Mouse (Mus musculus) erythroblast, embryonic 14.5 days (primary cell): ENCODE measurements around the gene Sprn. TPM values are rescaled to one million over a fixed set of nuclear protein-coding genes. Genes with fewer than 3 reads are reported as not detected.

Source experiments
- H3K27me3 ChIP-seq: 2 replicates; pipeline ENCODE4 v1.6.1; 2012; ENCODE audit warnings: inconsistent platforms; ENCODE audit not compliant: control insufficient read depth
- H3K36me3 ChIP-seq: 2 replicates; pipeline ENCODE4 v1.6.1; 2012; ENCODE audit warnings: mild to moderate bottlenecking, inconsistent platforms; ENCODE audit not compliant: control insufficient read depth
- H3K4me1 ChIP-seq: 2 replicates; pipeline ENCODE4 v1.6.1; 2012; ENCODE audit warnings: inconsistent platforms; ENCODE audit not compliant: control insufficient read depth
- H3K4me3 ChIP-seq: replicated peaks from 2 replicates; pipeline ENCODE3; 2012; ENCODE audit warnings: moderate library complexity, mild to moderate bottlenecking, inconsistent platforms
- H3K9me3 ChIP-seq: 2 replicates; pipeline ENCODE4 v1.6.1; 2012; ENCODE audit warnings: low read length, inconsistent platforms, mixed read lengths; ENCODE audit not compliant: control insufficient read depth
- GATA1 ChIP-seq: IDR thresholded peaks from 2 replicates; pipeline ENCODE4 v1.6.1; 2012; ENCODE audit warnings: low read length, inconsistent platforms, mixed read lengths
- TAL1 ChIP-seq: IDR thresholded peaks from 3 replicates; pipeline ENCODE4 v1.6.1; 2012; ENCODE audit warnings: low read length, inconsistent platforms, mixed read lengths
- polyA plus RNA-seq: library from polyadenylated mRNA; stranded (reverse); fragments of >175 nt; gene quantifications from 2 replicates; pipeline ENCODE4 v1.2.3, GENCODE M21; 2012

Sprn gene
- polyA plus RNA-seq, 1 experiment: not detected

DNA sequence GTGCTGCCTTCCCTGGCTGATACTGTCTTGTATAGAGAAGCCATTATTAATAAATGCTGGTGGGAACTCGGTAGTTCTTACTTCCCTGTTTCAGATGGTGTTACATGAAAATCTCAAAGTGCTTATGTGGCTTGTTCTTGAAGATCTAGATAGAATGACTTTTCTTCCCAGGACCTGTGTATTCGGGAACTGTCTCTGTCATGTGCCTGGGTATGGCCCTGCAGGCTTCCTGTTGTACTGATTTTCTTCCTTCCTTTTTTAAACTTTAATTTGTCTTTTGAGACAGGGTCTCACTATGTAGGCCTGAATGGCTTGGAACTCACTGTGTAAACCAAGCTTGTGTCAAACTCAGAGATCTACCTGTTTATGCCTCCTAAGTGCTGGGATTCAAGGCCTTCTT is 26.8 kb downstream of the Sprn start:
- H3K4me3 ChIP-seq: no peak overlapping the region
- H3K27me3 ChIP-seq: no peaks in the 10 kb centered on the region
- TF ChIP-seq TAL1: no peak
- no peak for TF ChIP-seq GATA1
- H3K36me3 ChIP-seq: no peaks in the 10 kb centered on the region; the same call in 1 of the 2 replicates
- H3K4me1 ChIP-seq: peaks cover 27% of the 10 kb centered on the region
- H3K9me3 ChIP-seq: no peaks in the 10 kb centered on the region

DNA sequence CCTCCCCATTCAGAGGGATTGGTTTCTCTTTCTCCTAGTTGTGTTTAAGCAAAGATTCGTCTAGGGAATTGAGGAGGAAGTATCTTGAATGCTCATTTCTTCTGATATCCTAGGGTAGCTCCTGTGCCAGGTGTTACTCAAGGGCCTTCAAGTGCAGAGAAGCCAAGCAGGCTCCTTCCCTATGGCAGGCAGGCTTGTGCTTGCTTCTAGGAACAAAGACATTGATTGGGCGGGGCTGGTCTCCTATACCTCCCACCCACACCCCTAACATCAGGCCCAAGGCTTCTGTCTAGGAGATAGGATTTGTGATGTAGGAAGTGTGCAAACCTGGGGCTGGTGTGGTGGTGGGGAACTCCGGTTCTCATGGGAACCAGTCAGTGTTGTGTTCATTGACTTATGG is 27.7 kb downstream of the Sprn start:
- Histone ChIP-seq H3K27me3 (no peaks in the 10 kb centered on the region), H3K36me3 (no peaks in the 10 kb centered on the region; the same call in 1 of the 2 replicates), H3K9me3 (no peaks in the 10 kb centered on the region), H3K4me3 (no peak overlapping the region), H3K4me1 (peaks cover 29% of the 10 kb centered on the region)
- TF ChIP-seq GATA1 (no peak), TAL1 (no peak)

DNA sequence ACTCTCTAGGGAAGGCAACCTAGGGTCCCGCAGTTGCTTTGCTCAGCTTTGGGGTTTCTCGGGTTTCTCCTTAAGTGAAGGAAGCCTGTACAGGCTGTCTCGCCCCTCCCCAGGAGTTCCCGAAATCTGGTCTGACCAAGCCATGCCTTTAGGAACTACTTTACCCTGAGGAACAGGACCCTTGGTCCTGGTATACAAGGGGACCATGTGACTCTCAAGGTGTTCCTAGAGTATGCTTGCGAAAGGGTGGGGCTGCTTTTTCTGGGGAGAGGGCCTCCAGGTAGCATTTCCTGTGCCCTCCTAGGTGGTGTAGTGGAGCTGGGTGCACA is 28.7 kb downstream of the Sprn start:
- no peaks in the 10 kb centered on the region for H3K9me3 ChIP-seq
- TF ChIP-seq TAL1 (no peak), GATA1 (no peak)
- peak overlapping the region; percentile 75 for H3K4me3 ChIP-seq
- H3K4me1 ChIP-seq: peaks cover 31% of the 10 kb centered on the region
- no peaks in the 10 kb centered on the region; the same call in 1 of the 2 replicates for H3K36me3 ChIP-seq
- H3K27me3 ChIP-seq: no peaks in the 10 kb centered on the region

DNA sequence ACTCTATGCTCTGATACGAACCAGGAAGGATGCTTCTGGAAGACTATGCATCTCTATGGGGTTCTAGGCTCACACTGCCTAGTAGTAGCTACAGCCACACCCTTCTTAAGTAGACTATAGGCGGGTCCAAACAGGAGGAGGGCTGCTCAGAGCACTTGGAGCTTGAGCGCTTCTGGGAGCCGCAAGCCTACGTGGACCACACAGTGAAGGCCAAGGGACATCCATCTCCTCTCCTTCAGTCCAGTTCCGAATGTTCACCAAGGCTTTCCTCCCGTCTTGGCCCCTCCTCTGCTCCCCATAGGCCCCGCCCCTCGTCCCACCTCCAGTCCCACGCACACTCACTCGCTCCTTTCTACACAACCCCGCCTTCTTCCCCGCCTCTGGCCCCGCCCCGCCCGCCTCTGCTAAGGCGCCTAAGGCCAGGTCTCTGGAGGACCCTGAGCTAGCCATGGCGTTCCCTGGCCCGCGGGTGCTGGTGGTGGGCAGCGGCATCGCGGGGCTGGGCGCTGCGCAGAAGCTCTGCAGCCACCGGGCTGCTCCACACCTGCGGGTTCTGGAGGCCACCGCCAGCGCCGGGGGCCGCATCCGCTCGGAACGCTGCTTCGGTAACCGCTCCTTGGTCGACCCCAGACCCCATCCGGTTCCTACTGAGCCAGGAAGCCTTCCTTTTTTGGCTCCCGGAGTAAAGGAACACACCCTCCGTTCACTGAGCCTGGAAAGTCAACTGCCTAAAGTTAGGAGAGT is 29.2 kb downstream of the Sprn start:
- no peaks in the 10 kb centered on the region for H3K27me3 ChIP-seq
- H3K4me3 ChIP-seq: peak overlapping the region; percentile 75
- H3K9me3 ChIP-seq: no peaks in the 10 kb centered on the region
- TF ChIP-seq GATA1: no peak
- H3K4me1 ChIP-seq: peaks cover 31% of the 10 kb centered on the region
- no peaks in the 10 kb centered on the region; the same call in 1 of the 2 replicates for H3K36me3 ChIP-seq

DNA sequence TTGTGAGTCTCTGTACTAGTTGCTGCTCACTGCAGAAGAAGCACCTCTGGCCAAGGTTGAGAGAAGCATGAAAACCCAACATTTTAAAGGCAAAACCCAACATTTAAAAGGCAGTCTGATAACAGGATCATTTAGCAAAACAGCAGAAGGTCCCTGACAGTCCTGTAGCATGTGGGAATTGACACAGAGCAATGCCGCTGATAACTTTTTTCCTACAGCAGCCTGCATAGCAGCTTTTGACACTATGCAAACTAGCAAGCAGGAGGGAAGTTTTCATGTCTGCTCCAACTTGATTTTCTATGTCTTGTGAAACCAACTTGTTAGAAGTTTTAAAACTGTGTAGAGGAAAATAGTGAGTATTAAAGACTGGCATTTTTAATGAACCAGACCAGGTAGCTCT is 30.3 kb downstream of the Sprn start:
- Histone ChIP-seq H3K9me3 (no peaks in the 10 kb centered on the region), H3K36me3 (no peaks in the 10 kb centered on the region; the same call in 1 of the 2 replicates), H3K27me3 (no peaks in the 10 kb centered on the region), H3K4me3 (no peak overlapping the region), H3K4me1 (peaks cover 31% of the 10 kb centered on the region)
- TF ChIP-seq TAL1 (no peak), GATA1 (no peak)

DNA sequence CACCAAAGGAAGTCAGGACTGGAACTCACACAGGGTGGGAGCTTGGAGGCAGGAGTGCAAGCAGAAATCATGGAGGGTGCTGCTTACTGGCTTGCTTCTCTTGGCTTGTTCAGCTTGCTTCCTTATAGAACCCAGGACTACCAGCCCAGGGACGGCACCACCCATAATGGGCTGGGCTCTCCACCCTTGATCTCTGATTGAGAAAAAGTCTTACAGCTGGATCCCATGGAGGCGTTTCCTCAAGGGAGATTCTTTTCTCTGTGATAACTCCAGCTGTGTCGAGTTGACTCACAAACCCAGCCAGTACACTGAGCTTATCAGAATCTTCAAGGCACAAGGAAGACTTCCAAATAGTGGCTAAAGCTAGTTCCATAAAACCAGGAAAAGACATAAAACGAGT is 31.9 kb downstream of the Sprn start:
- Histone ChIP-seq H3K36me3 (no peaks in the 10 kb centered on the region), H3K4me3 (no peak overlapping the region), H3K27me3 (no peaks in the 10 kb centered on the region), H3K9me3 (no peaks in the 10 kb centered on the region), H3K4me1 (peaks cover 31% of the 10 kb centered on the region)
- no peak for TF ChIP-seq GATA1
- TF ChIP-seq TAL1: no peak

DNA sequence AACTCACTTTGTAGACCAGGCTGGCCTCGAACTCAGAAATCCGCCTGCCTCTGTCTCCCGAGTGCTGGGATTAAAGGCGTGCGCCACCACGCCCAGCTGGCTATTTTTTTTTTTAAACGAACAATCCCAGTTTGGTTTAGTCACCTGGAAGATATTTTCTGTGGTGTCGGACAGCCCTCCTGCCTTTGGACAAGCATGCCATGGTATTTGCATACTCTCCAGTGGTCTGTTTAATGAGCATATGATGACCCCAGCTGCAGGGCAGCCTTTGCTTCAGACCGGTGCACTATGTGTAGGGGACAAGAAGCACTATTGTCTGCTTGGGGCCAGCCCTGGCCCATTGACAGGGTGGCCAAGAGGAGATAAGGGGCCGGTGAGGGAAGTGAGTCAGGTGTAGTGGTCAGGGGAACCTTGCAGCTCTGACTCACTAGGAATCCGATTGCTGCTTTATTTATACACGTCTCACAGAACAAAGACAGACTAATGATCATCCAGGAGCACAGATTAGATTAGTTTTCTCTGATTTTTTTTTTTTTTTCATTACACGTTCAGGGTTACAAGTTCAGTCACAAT is 33.3 kb downstream of the Sprn start:
- Histone ChIP-seq H3K36me3 (no peaks in the 10 kb centered on the region), H3K9me3 (no peaks in the 10 kb centered on the region), H3K4me3 (no peak overlapping the region), H3K27me3 (no peaks in the 10 kb centered on the region), H3K4me1 (peaks cover 33% of the 10 kb centered on the region)
- no peak for TF ChIP-seq TAL1
- no peak for TF ChIP-seq GATA1

DNA sequence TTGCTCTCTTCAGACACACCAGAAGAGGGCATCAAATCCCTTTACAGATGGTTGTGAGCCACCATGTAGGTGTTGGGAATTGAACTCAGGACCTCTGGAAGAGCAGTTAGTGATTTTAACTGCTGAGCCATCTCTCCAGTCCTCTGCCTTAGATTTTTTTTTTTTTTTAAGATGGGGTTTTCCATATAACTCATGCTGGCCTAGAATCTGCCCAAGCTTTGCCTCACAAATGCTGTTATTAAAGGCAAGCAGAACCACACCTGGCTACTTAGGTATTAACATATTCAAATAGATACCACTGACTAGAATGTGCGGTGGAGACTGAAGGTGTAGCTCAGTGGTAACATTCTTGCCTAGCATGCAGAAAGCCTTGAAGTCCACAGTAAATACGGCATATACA is 34.2 kb downstream of the Sprn start:
- Histone ChIP-seq H3K4me1 (peaks cover 35% of the 10 kb centered on the region), H3K4me3 (no peak overlapping the region), H3K36me3 (no peaks in the 10 kb centered on the region), H3K9me3 (no peaks in the 10 kb centered on the region), H3K27me3 (no peaks in the 10 kb centered on the region)
- no peak for TF ChIP-seq GATA1
- no peak for TF ChIP-seq TAL1

DNA sequence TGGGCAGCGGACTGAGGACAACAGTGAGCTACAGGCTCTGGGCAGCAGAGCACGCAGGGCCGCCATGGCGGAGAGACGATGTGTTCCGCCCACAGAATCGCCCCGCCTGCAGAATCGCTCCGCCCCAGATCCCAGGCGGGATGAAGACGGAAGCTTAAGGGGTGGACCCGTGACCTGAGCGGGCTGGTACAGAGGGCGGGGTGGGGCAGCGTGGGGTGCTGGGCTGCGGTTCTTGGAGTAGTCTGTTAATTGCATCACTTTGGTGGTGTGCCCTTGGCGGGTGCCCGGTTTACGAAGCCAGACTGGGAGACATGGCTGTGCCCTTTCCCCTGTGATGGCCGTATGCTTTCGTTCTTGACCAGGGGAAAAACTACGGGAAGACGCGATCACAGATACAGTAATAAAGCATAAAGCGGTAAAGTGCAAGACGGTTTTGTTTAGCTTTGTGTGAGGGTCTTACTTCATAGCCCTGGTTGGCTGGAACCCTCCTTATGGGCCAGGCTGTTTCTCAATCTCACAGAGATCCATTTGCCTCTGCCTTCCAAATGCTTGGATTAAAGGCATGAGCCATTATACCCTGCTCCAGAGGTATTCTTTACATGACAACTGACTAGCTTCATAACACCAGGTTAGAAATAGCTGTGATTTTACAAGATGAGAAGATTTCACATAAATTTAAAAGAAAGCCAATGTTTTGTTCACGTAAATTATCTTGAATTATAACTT is 38.2 kb downstream of the Sprn start, which contains the start of gene Echs1:
TSS of gene Echs1 (minus strand) at position 148 of the 726 bp plus-strand sequence.
- H3K4me3 ChIP-seq: peak within 1 kb of the TSS; percentile 90
- TF ChIP-seq GATA1: no peak
- no peak for TF ChIP-seq TAL1
- H3K36me3 ChIP-seq: peaks cover 14% of the 10 kb centered on the region
- peaks cover 25% of the 10 kb centered on the region for H3K4me1 ChIP-seq
- H3K27me3 ChIP-seq: no peaks in the 10 kb centered on the region
- no peaks in the 10 kb centered on the region for H3K9me3 ChIP-seq
